Mouse (Mus musculus) left cerebral cortex, adult 2 months (tissue): Measurements from ENCODE around the gene Ptprd. TPM values are rescaled to one million over a fixed set of nuclear protein-coding genes. Genes with fewer than 3 reads are reported as not detected.

Experiments used
- DNase-seq, 2 experiments: peaks; one replicate each; pipeline ENCODE4 v3.0.0; 2021 to 2022; ENCODE audit warnings: low spot score in 2 of 2, mixed read lengths in 1 of 2; ENCODE audit errors: extremely low spot score in 1 of 2
- H3K27ac ChIP-seq: fragments of 200-600 bp; 2 replicates; pipeline ENCODE4 v1.8.1; 2022
- H3K4me3 ChIP-seq: fragments of 200-600 bp; 2 replicates; pipeline ENCODE4 v1.8.1; 2022
- CTCF ChIP-seq: fragments of 200-600 bp; IDR thresholded peaks from 2 replicates; pipeline ENCODE4 v1.8.1; 2022; ENCODE audit warnings: antibody characterized with exemption, mild to moderate bottlenecking, moderate library complexity
- intact Hi-C: fragments of 180-260 bp; cut with DNase I; formaldehyde crosslinking; loops from one replicate; pipeline ENCODE4 v1.15.1; 2025
- total RNA-seq, 2 experiments: library from RNA; stranded (reverse); gene quantifications; 2 replicates each; pipeline ENCODE4 v1.2.3; 2021

The Ptprd gene
- total RNA-seq, 2 experiments from 2014 or later = 307 to 330 TPM

GRCm38 (mm10) chr4:76798010-76799007, 1413.5 kb downstream of the Ptprd start:
- intact Hi-C loops = no loop called here
- Histone ChIP-seq H3K27ac (no peak overlapping the region), H3K4me3 (no peak overlapping the region)
- DNase-seq = no peak
- TF ChIP-seq CTCF = no peak

DNA sequence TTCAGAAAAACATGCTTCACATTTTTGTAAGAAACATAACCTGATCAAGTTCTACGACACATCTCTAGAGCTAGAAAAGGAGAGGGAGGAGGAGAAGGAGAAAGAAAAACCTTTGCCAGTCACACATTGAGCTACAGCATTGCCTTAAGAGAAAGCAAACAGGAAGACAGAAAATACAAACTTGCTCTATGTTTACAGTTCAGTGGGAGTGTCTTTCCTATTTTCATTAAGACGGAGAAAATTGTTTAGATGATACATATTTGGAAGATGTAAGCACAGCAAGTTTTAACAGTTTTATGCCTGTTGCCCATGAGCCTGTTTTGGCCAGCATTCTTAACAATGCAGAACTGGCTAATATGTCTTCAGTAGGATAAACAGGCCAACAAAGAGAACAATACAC, 1426.4 kb downstream of the Ptprd start:
- no peak overlapping the region for H3K4me3 ChIP-seq
- no peak overlapping the region for H3K27ac ChIP-seq
- no peak for TF ChIP-seq CTCF
- intact Hi-C loops = no loop called here
- no peak for DNase-seq

- H3K27ac ChIP-seq = no peak overlapping the region
- intact Hi-C loops = no loop called here
- DNase-seq = no peak
- no peak for TF ChIP-seq CTCF
- no peak overlapping the region for H3K4me3 ChIP-seq
Observed at GRCm38 (mm10) chr4:76779558-76780124, 1432.1 kb downstream of the Ptprd start.

DNA sequence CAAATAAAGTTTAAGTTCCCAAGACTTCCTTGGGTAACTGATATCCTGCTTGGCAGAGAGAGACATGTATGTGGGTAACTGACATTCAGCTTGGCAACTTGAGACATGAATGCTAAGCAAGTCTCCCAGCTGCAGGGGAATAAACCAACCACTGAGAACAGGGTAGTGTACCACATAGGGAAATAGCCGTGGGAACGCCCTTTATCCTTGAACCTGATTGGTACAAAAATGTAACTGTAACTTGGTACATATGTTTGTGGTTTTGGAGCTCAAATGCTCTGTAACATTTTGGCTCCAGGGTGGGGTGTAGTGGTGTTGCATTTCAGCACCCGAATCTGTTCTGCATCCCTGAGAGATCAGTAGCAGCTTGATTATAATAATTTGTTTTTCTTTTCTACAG, 1444.8 kb downstream of the Ptprd start:
- TF ChIP-seq CTCF = no peak
- H3K4me3 ChIP-seq = no peak overlapping the region
- no peak overlapping the region for H3K27ac ChIP-seq
- DNase-seq = no peak
- intact Hi-C loops = no loop called here

DNA sequence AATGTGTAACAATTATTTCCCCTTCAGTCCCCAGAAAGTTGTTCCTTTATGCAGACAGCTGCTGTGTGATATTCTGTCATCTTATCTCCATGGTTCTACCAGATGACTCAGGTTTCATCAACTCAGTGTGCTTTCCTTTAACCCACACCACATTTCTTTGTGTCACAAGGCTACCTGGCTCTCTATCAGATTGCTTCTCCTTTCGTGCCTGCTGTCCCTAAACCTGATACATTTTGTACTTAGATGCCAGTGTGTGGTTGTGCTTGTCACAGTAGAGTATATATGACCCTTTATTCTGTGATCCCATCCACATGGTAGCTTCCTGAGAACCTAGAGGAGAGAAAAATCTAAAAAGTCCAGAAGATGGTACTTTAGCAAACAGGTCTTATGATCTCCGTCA, 1445.3 kb downstream of the Ptprd start:
- Histone ChIP-seq H3K4me3 (no peak overlapping the region), H3K27ac (no peak overlapping the region)
- TF ChIP-seq CTCF = no peak

DNA sequence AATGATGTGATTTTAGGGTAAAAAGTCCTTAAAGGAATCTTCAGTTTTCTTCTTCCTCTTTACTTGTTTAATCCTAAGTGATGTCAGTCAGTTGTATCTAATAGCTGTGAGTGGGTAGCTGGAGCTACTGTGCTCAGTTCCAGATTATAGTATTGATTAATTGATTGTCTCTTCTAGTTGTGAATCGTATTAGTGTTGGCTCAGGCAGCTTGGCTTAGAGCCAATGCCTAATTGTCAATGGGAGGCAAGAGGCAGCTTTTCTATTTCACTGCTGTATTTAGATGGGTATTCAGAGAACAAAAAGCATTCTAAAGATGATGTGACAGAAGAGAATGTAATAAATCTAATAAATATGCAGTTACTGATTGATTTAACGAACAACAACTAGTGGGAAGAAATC, 1461.1 kb downstream of the Ptprd start:
- intact Hi-C loops = no loop called here
- Histone ChIP-seq H3K4me3 (no peak overlapping the region), H3K27ac (no peak overlapping the region)
- DNase-seq = no peak
- TF ChIP-seq CTCF = no peak

More for the DNA sequence above, 1445.3 kb downstream of the Ptprd start:
- intact Hi-C loops = no loop called here
- DNase-seq = no peak

- H3K27ac ChIP-seq = no peak overlapping the region
- no peak overlapping the region for H3K4me3 ChIP-seq
- no peak for TF ChIP-seq CTCF
- intact Hi-C loops = no loop called here
- no peak for DNase-seq
Observed at GRCm38 (mm10) chr4:76735831-76736230, 1475.9 kb downstream of the Ptprd start.

DNA sequence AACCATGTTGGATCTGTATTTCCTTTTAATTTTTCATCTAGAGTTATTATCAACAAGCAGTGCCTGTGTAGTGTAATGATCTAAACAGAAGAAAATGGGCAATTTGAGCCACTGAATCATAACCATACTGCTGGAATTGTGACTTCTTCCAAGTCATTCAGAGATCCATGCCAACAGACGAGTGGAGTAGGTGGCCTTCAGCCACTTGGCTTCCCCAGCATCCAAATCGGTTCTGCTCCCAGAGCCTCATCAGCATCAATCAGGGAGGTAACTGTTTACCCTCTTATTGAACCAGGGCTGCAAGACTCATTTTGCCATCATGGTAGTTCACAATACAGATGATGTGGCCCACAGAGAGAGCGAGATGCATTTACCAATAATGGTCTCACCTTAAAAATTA, 1536.0 kb downstream of the Ptprd start:
- no peak overlapping the region for H3K4me3 ChIP-seq
- no peak overlapping the region for H3K27ac ChIP-seq
- intact Hi-C loops = no loop called here
- TF ChIP-seq CTCF = no peak
- DNase-seq = no peak

- TF ChIP-seq CTCF = no peak
- no peak for DNase-seq
- H3K4me3 ChIP-seq = no peak overlapping the region
- intact Hi-C loops = no loop called here
- H3K27ac ChIP-seq = no peak overlapping the region
Observed at GRCm38 (mm10) chr4:76673224-76673623, 1538.5 kb downstream of the Ptprd start.

DNA sequence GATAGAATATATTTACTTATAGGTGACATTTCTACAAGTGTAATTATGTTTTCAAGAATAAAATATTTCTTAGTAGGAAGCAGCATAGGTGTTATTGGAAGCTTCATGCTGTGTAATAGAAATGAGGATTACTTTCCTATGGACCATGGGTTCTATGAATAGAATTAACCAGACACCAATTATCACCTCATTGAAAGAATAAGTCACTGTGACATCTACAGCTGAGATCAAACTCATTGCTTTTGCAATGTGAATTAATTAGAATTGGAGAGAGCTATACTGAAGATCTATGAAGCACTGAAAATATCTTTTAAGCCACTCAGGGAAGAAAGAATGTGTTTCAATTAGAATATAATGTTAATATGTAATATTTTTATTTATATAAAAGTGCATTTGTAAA, 1539.1 kb downstream of the Ptprd start:
- Histone ChIP-seq H3K4me3 (no peak overlapping the region), H3K27ac (no peak overlapping the region)
- DNase-seq = no peak
- intact Hi-C loops = no loop called here
- TF ChIP-seq CTCF = no peak

GRCm38 (mm10) chr4:76661725-76662124, 1550.0 kb downstream of the Ptprd start:
- Histone ChIP-seq H3K27ac (no peak overlapping the region), H3K4me3 (no peak overlapping the region)
- DNase-seq = no peak
- intact Hi-C loops = no loop called here
- TF ChIP-seq CTCF = no peak

- intact Hi-C loops = no loop called here
Observed at GRCm38 (mm10) chr4:76660146-76660545, 1551.6 kb downstream of the Ptprd start.

GRCm38 (mm10) chr4:76656734-76657133, 1555.0 kb downstream of the Ptprd start:
- no peak overlapping the region for H3K27ac ChIP-seq
- H3K4me3 ChIP-seq = no peak overlapping the region
- intact Hi-C loops = no loop called here
- TF ChIP-seq CTCF = no peak
- DNase-seq = no peak

More at GRCm38 (mm10) chr4:76660146-76660545, 1551.6 kb downstream of the Ptprd start:
- Histone ChIP-seq H3K4me3 (no peak overlapping the region), H3K27ac (no peak overlapping the region)
- TF ChIP-seq CTCF = no peak
- DNase-seq = no peak
